Mouse (Mus musculus) neural tube, embryonic 15.5 days (tissue): ENCODE results near the gene Tm6sf1. TPM values are rescaled to one million over a fixed set of nuclear protein-coding genes. Genes with fewer than 3 reads are reported as not detected.
A peak's percentile ranks its signal among the peaks of the same experiment; 100 is the strongest.

Source experiments
- ATAC-seq: fragments of 200-750 bp; cut with Nextera tagmentation; 2 replicates; pipeline ENCODE4 v1.8.0; 2017; ENCODE audit warnings: mild to moderate bottlenecking, moderate TSS enrichment, moderate library complexity; ENCODE audit not compliant: low FRiP score
- H3K27ac ChIP-seq: fragments of 300-500 bp; sonication (generic); replicated peaks from 2 replicates; pipeline ENCODE4 v1.5.1; 2015; ENCODE audit warnings: mild to moderate bottlenecking, inconsistent platforms
- H3K27me3 ChIP-seq: fragments of 300-500 bp; sonication (generic); replicated peaks from 2 replicates; pipeline ENCODE4 v1.6.1; 2015; ENCODE audit warnings: inconsistent platforms
- H3K36me3 ChIP-seq: fragments of 300-500 bp; sonication (generic); 2 replicates; pipeline ENCODE4 v1.6.1; 2015; ENCODE audit warnings: inconsistent platforms
- H3K4me1 ChIP-seq: fragments of 300-500 bp; sonication (generic); 2 replicates; pipeline ENCODE4 v1.6.1; 2015; ENCODE audit warnings: inconsistent platforms
- H3K4me2 ChIP-seq: fragments of 300-500 bp; sonication (generic); 2 replicates; pipeline ENCODE4 v1.6.1; 2015; ENCODE audit warnings: inconsistent platforms, mild to moderate bottlenecking, moderate library complexity
- H3K4me3 ChIP-seq: fragments of 300-500 bp; sonication (generic); replicated peaks from 2 replicates; pipeline ENCODE4 v1.5.1; 2015; ENCODE audit warnings: mild to moderate bottlenecking, inconsistent platforms
- H3K9ac ChIP-seq: fragments of 300-500 bp; sonication (generic); replicated peaks from 2 replicates; pipeline ENCODE4 v1.6.1; 2015; ENCODE audit warnings: mild to moderate bottlenecking, inconsistent platforms
- H3K9me3 ChIP-seq: fragments of 300-500 bp; sonication (generic); replicated peaks from 2 replicates; pipeline ENCODE4 v1.6.1; 2016; ENCODE audit warnings: inconsistent platforms
- WGBS: fragments of 180-500 bp; shearing (Covaris S2); methylation state at CpG from one replicate; pipeline ENCODE4 v1.1.7; 2015; ENCODE audit warnings: mixed read lengths; 5-methylcytosine and 5-hydroxymethylcytosine counted together
- polyA plus RNA-seq: library from polyadenylated mRNA; unstranded; fragments of >200 nt; fragmentation: Nextera tagmentation; extraction: Ambion mirVana; gene quantifications from 2 replicates; pipeline ENCODE4 v1.2.1, GENCODE M21; 2015

The Tm6sf1 gene
- polyA plus RNA-seq, 1 experiment from 2014 or later = 15.1 TPM

- H3K4me2 ChIP-seq = no peak overlapping the region
- WGBS = 92% methylated on average over 9 of the region's 9 CpGs
These were observed 8.6 kb downstream of the Tm6sf1 start for GRCm38 (mm10) chr7:81867231-81867930.

GRCm38 (mm10) chr7:81868158-81868557, 9.4 kb downstream of the Tm6sf1 start:
- Histone ChIP-seq H3K9ac (no peak overlapping the region), H3K27ac (no peak overlapping the region), H3K4me1 (no peaks in the 10 kb centered on the region), H3K4me2 (no peak overlapping the region), H3K4me3 (no peak overlapping the region), H3K36me3 (no peaks in the 10 kb centered on the region), H3K9me3 (no peaks in the 10 kb centered on the region), H3K27me3 (no peaks in the 10 kb centered on the region)
- WGBS = 22% methylated on average over 6 of the region's 6 CpGs
- peak; percentile 61; the same call in 1 of the 2 replicates for ATAC-seq

More at GRCm38 (mm10) chr7:81867231-81867930, 8.6 kb downstream of the Tm6sf1 start:
- no peaks in the 10 kb centered on the region for H3K4me1 ChIP-seq
- H3K9ac ChIP-seq = no peak overlapping the region
- H3K9me3 ChIP-seq = no peaks in the 10 kb centered on the region
- ATAC-seq = no peak
- H3K4me3 ChIP-seq = no peak overlapping the region
- H3K27ac ChIP-seq = no peak overlapping the region
- H3K27me3 ChIP-seq = no peaks in the 10 kb centered on the region
- no peaks in the 10 kb centered on the region for H3K36me3 ChIP-seq

GRCm38 (mm10) chr7:81872493-81873013, 13.8 kb downstream of the Tm6sf1 start:
- Histone ChIP-seq H3K27me3 (no peaks in the 10 kb centered on the region), H3K4me3 (no peak overlapping the region), H3K9ac (no peak overlapping the region), H3K9me3 (no peaks in the 10 kb centered on the region), H3K36me3 (no peaks in the 10 kb centered on the region), H3K4me2 (no peak overlapping the region), H3K4me1 (peaks cover 16% of the 10 kb centered on the region; the same call in 1 of the 2 replicates), H3K27ac (no peak overlapping the region)
- no peak for ATAC-seq
- WGBS = 82% methylated on average over 13 of the region's 13 CpGs

- Histone ChIP-seq H3K4me2 (no peak overlapping the region), H3K9ac (no peak overlapping the region), H3K9me3 (no peaks in the 10 kb centered on the region), H3K27ac (no peak overlapping the region), H3K36me3 (no peaks in the 10 kb centered on the region), H3K27me3 (no peaks in the 10 kb centered on the region), H3K4me3 (no peak overlapping the region), H3K4me1 (peaks cover 16% of the 10 kb centered on the region; the same call in 1 of the 2 replicates)
- no peak for ATAC-seq
- 81% methylated on average over 1 of the region's 1 CpGs for WGBS
These were observed 15.0 kb downstream of the Tm6sf1 start for GRCm38 (mm10) chr7:81873807-81874206.

GRCm38 (mm10) chr7:81874636-81875035, 15.8 kb downstream of the Tm6sf1 start:
- 63% methylated on average over 6 of the region's 6 CpGs for WGBS
- Histone ChIP-seq H3K36me3 (no peaks in the 10 kb centered on the region), H3K27ac (no peak overlapping the region), H3K9ac (no peak overlapping the region), H3K27me3 (no peaks in the 10 kb centered on the region), H3K9me3 (no peaks in the 10 kb centered on the region), H3K4me2 (no peak overlapping the region), H3K4me1 (peaks cover 16% of the 10 kb centered on the region; the same call in 1 of the 2 replicates), H3K4me3 (no peak overlapping the region)
- ATAC-seq = no peak

GRCm38 (mm10) chr7:81875372-81875771, 16.6 kb downstream of the Tm6sf1 start:
- H3K27ac ChIP-seq = peak overlapping the region; percentile 48
- no peaks in the 10 kb centered on the region for H3K36me3 ChIP-seq
- 62% methylated on average over 9 of the region's 9 CpGs for WGBS
- ATAC-seq = peak; percentile 7; the same call in 1 of the 2 replicates
- no peaks in the 10 kb centered on the region for H3K9me3 ChIP-seq
- no peak overlapping the region for H3K9ac ChIP-seq
- H3K27me3 ChIP-seq = no peaks in the 10 kb centered on the region
- peaks cover 16% of the 10 kb centered on the region; the same call in 1 of the 2 replicates for H3K4me1 ChIP-seq
- H3K4me3 ChIP-seq = no peak overlapping the region
- no peak overlapping the region for H3K4me2 ChIP-seq

- Histone ChIP-seq H3K9me3 (no peaks in the 10 kb centered on the region), H3K9ac (no peak overlapping the region), H3K4me3 (no peak overlapping the region), H3K36me3 (no peaks in the 10 kb centered on the region), H3K4me1 (peaks cover 10% of the 10 kb centered on the region; the same call in 1 of the 2 replicates), H3K27ac (no peak overlapping the region), H3K27me3 (no peaks in the 10 kb centered on the region), H3K4me2 (no peak overlapping the region)
- no peak for ATAC-seq
- WGBS = 90% methylated on average over 5 of the region's 5 CpGs
These were observed 21.5 kb downstream of the Tm6sf1 start for GRCm38 (mm10) chr7:81880286-81880685.

GRCm38 (mm10) chr7:81880797-81881196, 22.0 kb downstream of the Tm6sf1 start:
- no peak overlapping the region for H3K27ac ChIP-seq
- no peak overlapping the region for H3K4me3 ChIP-seq
- 87% methylated on average over 4 of the region's 4 CpGs for WGBS
- peaks cover 7% of the 10 kb centered on the region; the same call in 1 of the 2 replicates for H3K4me1 ChIP-seq
- H3K36me3 ChIP-seq = 0 out of 2 replicates have a peak, but pooled peaks cover under 1% of the 10 kb centered on the region
- no peak overlapping the region for H3K9ac ChIP-seq
- no peaks in the 10 kb centered on the region for H3K9me3 ChIP-seq
- ATAC-seq = no peak
- no peak overlapping the region for H3K4me2 ChIP-seq
- no peaks in the 10 kb centered on the region for H3K27me3 ChIP-seq

- H3K4me2 ChIP-seq = no peak overlapping the region
- H3K9ac ChIP-seq = no peak overlapping the region
- WGBS = 84% methylated on average over 3 of the region's 3 CpGs
- no peaks in the 10 kb centered on the region for H3K4me1 ChIP-seq
- ATAC-seq = no peak
- H3K4me3 ChIP-seq = no peak overlapping the region
- no peak overlapping the region for H3K27ac ChIP-seq
- H3K9me3 ChIP-seq = no peaks in the 10 kb centered on the region
- 0 out of 2 replicates have a peak, but pooled peaks cover 5% of the 10 kb centered on the region for H3K36me3 ChIP-seq
- H3K27me3 ChIP-seq = no peaks in the 10 kb centered on the region
These were observed 22.8 kb downstream of the Tm6sf1 start for GRCm38 (mm10) chr7:81881600-81881999.

GRCm38 (mm10) chr7:81885128-81885527, 26.3 kb downstream of the Tm6sf1 start:
- H3K4me3 ChIP-seq = no peak overlapping the region
- H3K4me2 ChIP-seq = no peak overlapping the region
- 55% methylated on average over 4 of the region's 4 CpGs for WGBS
- H3K4me1 ChIP-seq = no peaks in the 10 kb centered on the region
- no peak overlapping the region for H3K27ac ChIP-seq
- no peaks in the 10 kb centered on the region for H3K27me3 ChIP-seq
- no peaks in the 10 kb centered on the region for H3K9me3 ChIP-seq
- no peak overlapping the region for H3K9ac ChIP-seq
- ATAC-seq = no peak
- H3K36me3 ChIP-seq = peaks cover 12% of the 10 kb centered on the region; the same call in 1 of the 2 replicates

- no peaks in the 10 kb centered on the region for H3K27me3 ChIP-seq
- no peak overlapping the region for H3K27ac ChIP-seq
- ATAC-seq = no peak
- H3K36me3 ChIP-seq = peaks cover 10% of the 10 kb centered on the region
- no peak overlapping the region for H3K4me2 ChIP-seq
- WGBS = 80% methylated on average over 11 of the region's 11 CpGs
- H3K4me3 ChIP-seq = no peak overlapping the region
- H3K4me1 ChIP-seq = no peaks in the 10 kb centered on the region
- H3K9me3 ChIP-seq = no peaks in the 10 kb centered on the region
- H3K9ac ChIP-seq = no peak overlapping the region
These were observed 40.6 kb downstream of the Tm6sf1 start for GRCm38 (mm10) chr7:81899361-81899760.

GRCm38 (mm10) chr7:81904094-81904493, 45.3 kb downstream of the Tm6sf1 start:
- no peaks in the 10 kb centered on the region for H3K4me1 ChIP-seq
- no peak overlapping the region for H3K4me2 ChIP-seq
- no peak overlapping the region for H3K27ac ChIP-seq
- H3K9me3 ChIP-seq = no peaks in the 10 kb centered on the region
- peaks cover 3% of the 10 kb centered on the region; the same call in 1 of the 2 replicates for H3K36me3 ChIP-seq
- WGBS = 51% methylated on average over 4 of the region's 4 CpGs
- no peak for ATAC-seq
- H3K27me3 ChIP-seq = no peaks in the 10 kb centered on the region
- no peak overlapping the region for H3K4me3 ChIP-seq
- H3K9ac ChIP-seq = no peak overlapping the region
